Mouse (Mus musculus) lung, adult 2 months (tissue): ENCODE measurements around the gene Col4a2. TPM values are rescaled to one million over a fixed set of nuclear protein-coding genes. Genes with fewer than 3 reads are reported as not detected.
A peak's percentile ranks its signal among the peaks of the same experiment; 100 is the strongest.
"Not testable (repeated sequence)": the region's sequence is repeated elsewhere in the genome, so short reads cannot be mapped to it uniquely, and the experiment has no call there.

Experiments used
- DNase-seq: peaks from one replicate; pipeline ENCODE4 v3.0.0; 2022
- H3K4me1 ChIP-seq: fragments of 200-500 bp; 2 replicates; pipeline ENCODE4 v1.6.1; 2011; ENCODE audit warnings: low read length; ENCODE audit not compliant: control insufficient read depth, insufficient read depth
- H3K4me3 ChIP-seq: fragments of 200-500 bp; replicated peaks from 2 replicates; pipeline ENCODE3; 2011; ENCODE audit warnings: low read depth, mild to moderate bottlenecking, control low read depth, low read length; ENCODE audit errors: extremely low read depth
- CTCF ChIP-seq: fragments of 200-500 bp; IDR thresholded peaks from 2 replicates; pipeline ENCODE4 v1.5.1; 2011; ENCODE audit warnings: mild to moderate bottlenecking, low read length, control low read depth; ENCODE audit not compliant: insufficient read depth
- POLR2A ChIP-seq: fragments of 200-500 bp; IDR thresholded peaks from 2 replicates; pipeline ENCODE4 v1.6.1; 2011; ENCODE audit warnings: low read depth, mild to moderate bottlenecking, control low read depth, low read length, borderline replicate concordance; ENCODE audit errors: extremely low read depth
- WGBS: fragments of 180-500 bp; shearing (Covaris S2); methylation state at CpG from one replicate; pipeline ENCODE4 v1.1.7; 2018; 5-methylcytosine and 5-hydroxymethylcytosine counted together
- polyA plus RNA-seq: library from polyadenylated mRNA; depleted of rRNA; stranded (reverse); fragments of >200 nt; gene quantifications from 2 replicates; pipeline ENCODE4 v1.2.3, GENCODE M21; 2012

The Col4a2 gene
- polyA plus RNA-seq, 1 experiment = 237 TPM

DNA sequence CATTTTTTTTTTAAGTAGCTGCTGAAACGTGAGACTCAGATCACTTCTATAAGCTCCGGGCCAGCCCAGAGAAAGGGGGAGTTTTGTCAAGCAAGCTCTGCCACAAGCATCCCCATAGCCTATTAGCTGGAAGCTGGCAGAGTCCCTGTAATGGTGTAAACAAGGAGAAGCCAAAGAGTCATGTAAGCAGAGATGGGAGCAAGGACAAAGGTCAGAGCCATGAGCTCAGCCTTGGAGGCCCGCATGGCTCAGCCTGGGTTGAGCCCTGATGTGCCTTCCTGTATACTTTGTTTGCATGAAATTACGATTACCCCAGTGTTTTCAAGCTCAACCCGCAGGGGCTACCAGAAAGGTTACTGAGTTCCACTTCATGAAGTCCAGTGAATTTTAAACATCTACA is 146.4 kb downstream of the Col4a2 start:
- H3K4me3 ChIP-seq = no peak overlapping the region
- H3K4me1 ChIP-seq = peaks cover 9% of the 10 kb centered on the region
- TF ChIP-seq POLR2A (no peak), CTCF (no peak)
- no peak for DNase-seq
- 24% methylated on average over 5 of the region's 5 CpGs for WGBS

- Histone ChIP-seq H3K4me3 (no peak overlapping the region), H3K4me1 (peaks cover 13% of the 10 kb centered on the region)
- TF ChIP-seq POLR2A = no peak
- no peak for TF ChIP-seq CTCF
- WGBS = 27% methylated on average over 2 of the region's 2 CpGs
- DNase-seq = no peak
Measured at GRCm38 (mm10) chr8:11460934-11461333, 148.3 kb downstream of the Col4a2 start.

- no peak for DNase-seq
- Histone ChIP-seq H3K4me3 (no peak overlapping the region), H3K4me1 (peaks cover 13% of the 10 kb centered on the region)
- TF ChIP-seq POLR2A = no peak
- TF ChIP-seq CTCF = no peak
- 50% methylated on average over 2 of the region's 2 CpGs for WGBS
Measured at GRCm38 (mm10) chr8:11461847-11462246, 149.2 kb downstream of the Col4a2 start.

DNA sequence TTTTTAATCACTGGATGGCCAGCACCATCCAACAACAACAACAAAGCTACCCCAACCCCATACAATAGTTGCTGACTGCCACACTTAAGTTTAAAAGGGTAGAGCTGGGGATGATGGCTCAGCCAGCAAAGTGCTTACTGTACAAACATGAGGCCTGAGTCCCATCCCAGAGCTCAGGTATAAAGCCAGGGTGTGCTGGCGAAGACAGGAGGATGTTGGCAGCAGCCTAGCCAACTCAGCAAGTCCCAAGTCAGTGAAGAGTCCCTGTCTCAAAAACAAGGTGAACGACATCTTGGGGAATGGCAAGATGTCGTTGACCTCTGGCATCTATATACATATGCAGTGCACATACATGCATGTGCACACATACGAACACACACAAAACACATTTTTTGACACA is 150.0 kb downstream of the Col4a2 start:
- 93% methylated on average over 4 of the region's 4 CpGs for WGBS
- TF ChIP-seq POLR2A = no peak
- TF ChIP-seq CTCF = no peak
- no peak for DNase-seq
- H3K4me1 ChIP-seq = peaks cover 12% of the 10 kb centered on the region
- H3K4me3 ChIP-seq = no peak overlapping the region

GRCm38 (mm10) chr8:11463541-11463888 is 150.9 kb downstream of the Col4a2 start:
- Histone ChIP-seq H3K4me3 (no peak overlapping the region), H3K4me1 (peaks cover 6% of the 10 kb centered on the region)
- WGBS = 67% methylated on average over 2 of the region's 2 CpGs
- DNase-seq = no peak
- TF ChIP-seq POLR2A (no peak), CTCF (no peak)

DNA sequence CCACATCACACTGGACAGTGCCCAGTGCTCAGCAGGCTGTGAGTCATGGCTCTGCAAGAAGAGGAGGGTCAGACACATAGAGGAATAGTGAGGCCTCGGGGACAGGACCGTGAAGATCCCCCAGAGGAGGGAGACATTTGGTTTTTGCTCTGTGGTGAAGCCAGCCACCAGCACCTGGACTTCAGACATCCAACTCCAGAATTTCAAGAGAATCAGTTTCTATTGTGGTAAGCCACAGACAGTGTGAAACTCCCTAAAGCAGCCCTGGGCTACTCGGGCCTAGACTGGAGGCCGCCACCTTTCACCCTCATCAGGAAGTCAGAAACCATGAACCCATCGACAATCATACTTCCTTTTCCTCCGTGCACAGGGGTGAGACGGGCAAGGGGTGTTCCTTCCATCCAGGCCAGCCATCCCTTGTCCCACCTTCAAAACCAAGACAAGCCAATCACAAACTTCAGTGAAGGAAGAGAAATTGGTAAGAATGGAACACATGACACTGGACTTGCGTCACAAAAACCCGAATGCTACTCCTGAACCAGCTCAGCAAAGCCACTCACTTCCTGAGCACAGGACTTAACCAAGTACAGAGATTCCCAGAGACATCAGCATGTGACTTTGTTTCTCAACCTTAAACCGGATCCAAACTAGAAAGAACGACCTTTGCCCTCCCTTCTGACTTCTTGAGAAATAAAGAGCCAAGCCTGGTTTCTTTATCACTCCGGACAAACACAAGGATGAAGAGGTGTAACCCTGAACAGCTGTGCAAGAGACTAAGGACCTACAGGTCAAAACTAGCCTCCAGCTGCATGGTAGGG is 151.5 kb downstream of the Col4a2 start:
- WGBS = 51% methylated on average over 12 of the region's 12 CpGs
- H3K4me3 ChIP-seq = no peak overlapping the region
- TF ChIP-seq CTCF (no peak), POLR2A (no peak)

DNA sequence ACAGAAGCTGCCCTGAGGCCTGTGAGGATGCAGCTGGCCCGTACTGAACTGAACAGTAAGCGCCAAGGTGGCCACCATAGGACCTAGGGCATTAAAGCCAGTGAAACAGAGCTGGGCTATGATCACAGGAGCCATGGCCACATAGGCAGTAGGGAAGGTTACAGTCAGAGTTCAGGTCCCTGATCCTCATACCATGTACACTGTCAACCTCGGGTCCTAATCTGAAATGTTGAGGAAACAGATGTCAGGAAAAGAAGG is 152.0 kb downstream of the Col4a2 start:
- no peak for DNase-seq
- 67% methylated on average over 3 of the region's 3 CpGs for WGBS
- peaks cover 4% of the 10 kb centered on the region; the same call in 1 of the 2 replicates for H3K4me1 ChIP-seq
- no peak overlapping the region for H3K4me3 ChIP-seq
- TF ChIP-seq POLR2A = no peak
- TF ChIP-seq CTCF = no peak

More for the DNA sequence above, 151.5 kb downstream of the Col4a2 start:
- DNase-seq = no peak
- H3K4me1 ChIP-seq = peaks cover 5% of the 10 kb centered on the region

GRCm38 (mm10) chr8:11465619-11466018 is 153.0 kb downstream of the Col4a2 start:
- Histone ChIP-seq H3K4me1 (peaks cover 4% of the 10 kb centered on the region; the same call in 1 of the 2 replicates), H3K4me3 (no peak overlapping the region)
- DNase-seq = no peak
- WGBS = 87% methylated on average over 4 of the region's 4 CpGs
- no peak for TF ChIP-seq POLR2A

DNA sequence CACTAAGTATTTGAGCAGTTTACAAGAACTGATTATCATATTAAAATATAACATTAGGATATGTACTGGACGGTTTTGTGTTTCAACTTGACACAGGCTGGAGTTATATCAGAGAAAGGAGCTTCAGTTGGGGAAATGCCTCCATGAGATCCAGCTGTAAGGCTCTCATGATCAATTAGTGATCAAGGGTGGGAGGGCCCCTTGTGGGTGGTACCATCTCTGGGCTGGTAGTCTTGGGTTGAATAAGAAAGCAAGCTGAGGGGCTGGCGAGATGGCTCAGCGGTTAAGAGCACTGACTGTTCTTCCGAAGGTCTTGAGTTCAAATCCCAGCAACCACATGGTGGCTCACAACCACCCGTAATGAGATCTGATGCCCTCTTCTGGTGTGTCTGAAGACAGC is 153.9 kb downstream of the Col4a2 start:
- 91% methylated on average over 5 of the region's 5 CpGs for WGBS
- H3K4me3 ChIP-seq, DNase-seq, H3K4me1 ChIP-seq: not testable (repeated sequence)

- H3K4me3 ChIP-seq = no peak overlapping the region
- no peak for TF ChIP-seq POLR2A
- peak; percentile 64 for TF ChIP-seq CTCF
- DNase-seq = peak; percentile 49
- 18% methylated on average over 3 of the region's 3 CpGs for WGBS
- H3K4me1 ChIP-seq = peaks cover 10% of the 10 kb centered on the region
Measured at GRCm38 (mm10) chr8:11469095-11469494, 156.5 kb downstream of the Col4a2 start.

GRCm38 (mm10) chr8:11470694-11471093 is 158.1 kb downstream of the Col4a2 start:
- DNase-seq = no peak
- Histone ChIP-seq H3K4me3 (no peak overlapping the region), H3K4me1 (peaks cover 6% of the 10 kb centered on the region)
- TF ChIP-seq POLR2A = no peak
- no peak for TF ChIP-seq CTCF
- 74% methylated on average over 7 of the region's 7 CpGs for WGBS

GRCm38 (mm10) chr8:11471309-11471708 is 158.7 kb downstream of the Col4a2 start:
- no peak overlapping the region for H3K4me3 ChIP-seq
- peaks cover 6% of the 10 kb centered on the region for H3K4me1 ChIP-seq
- WGBS = 36% methylated on average over 8 of the region's 8 CpGs
- no peak for TF ChIP-seq POLR2A
- TF ChIP-seq CTCF = no peak
- DNase-seq = no peak
